Mouse (Mus musculus): Measurements from ENCODE around the gene Trp53i13. TPM values are rescaled to one million over a fixed set of nuclear protein-coding genes. Genes with fewer than 3 reads are reported as not detected.

Gene Trp53i13
- polyA plus RNA-seq, 1 experiment from 2014 or later = 13.8 TPM

Other genes with a start within 250 kb of the Trp53i13 start
- gene Coro6, start 53.6 kb downstream of the Trp53i13 start, polyA plus RNA-seq (2015; fragmentation: Nextera tagmentation; extraction: Ambion mirVana) = 1.3 and 1.9 TPM in 2 replicates
- 23.3 and 30.4 TPM in 2 replicates for gene Ankrd13b, start 26.3 kb downstream of the Trp53i13 start, polyA plus RNA-seq (2015; fragmentation: Nextera tagmentation; extraction: Ambion mirVana)
- gene Git1, start 22.4 kb downstream of the Trp53i13 start, polyA plus RNA-seq (2015; fragmentation: Nextera tagmentation; extraction: Ambion mirVana) = 14.0 and 18.0 TPM in 2 replicates
- 2.2 and 2.9 TPM in 2 replicates for gene Abhd15, start 859 bp downstream of the Trp53i13 start, polyA plus RNA-seq (2015; fragmentation: Nextera tagmentation; extraction: Ambion mirVana)
- gene Gm10392, start 3.2 kb upstream of the Trp53i13 start, polyA plus RNA-seq (2015; fragmentation: Nextera tagmentation; extraction: Ambion mirVana) = 0.12 and 0.19 TPM in 2 replicates
- gene Taok1, start 91.8 kb upstream of the Trp53i13 start, polyA plus RNA-seq (2015; fragmentation: Nextera tagmentation; extraction: Ambion mirVana) = 18.7 and 19.6 TPM in 2 replicates
- gene Nufip2, start 170.2 kb upstream of the Trp53i13 start, polyA plus RNA-seq (2015; fragmentation: Nextera tagmentation; extraction: Ambion mirVana) = 3.2 TPM in 2 replicates
- 0.20 and 0.21 TPM in 2 replicates for gene Cryba1, start 209.3 kb upstream of the Trp53i13 start, polyA plus RNA-seq (2015; fragmentation: Nextera tagmentation; extraction: Ambion mirVana)
- gene Myo18a, start 247.3 kb upstream of the Trp53i13 start, polyA plus RNA-seq (2015; fragmentation: Nextera tagmentation; extraction: Ambion mirVana) = 35.1 and 44.0 TPM in 2 replicates